Comparison of ENCODE assay signal across 8 mouse cellular contexts in the genomic region with DNA sequence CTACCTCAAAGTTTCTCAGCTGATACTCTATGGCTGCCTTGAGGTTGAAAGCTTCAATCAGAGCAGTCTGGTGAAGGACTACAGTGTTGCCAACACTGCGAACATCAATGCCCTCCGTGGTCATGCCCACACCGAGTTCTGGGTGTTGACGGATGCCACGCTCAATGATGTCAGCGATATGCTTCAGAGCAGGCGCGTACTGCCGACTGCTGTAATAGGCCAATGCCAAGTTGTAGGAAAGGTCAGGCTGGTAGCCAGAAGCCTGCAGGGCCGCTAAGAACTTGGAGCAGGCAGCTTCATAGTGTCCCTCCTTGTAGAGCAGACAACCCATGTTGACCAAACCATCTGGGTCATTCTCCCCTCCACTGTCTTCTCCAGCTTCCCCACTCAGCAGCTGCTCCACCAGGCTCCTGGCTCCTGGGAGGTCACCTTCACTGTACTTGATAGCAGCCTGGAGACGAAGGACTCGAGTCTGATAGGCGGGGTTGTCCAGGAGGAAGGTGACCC. TPM values are rescaled to one million over a fixed set of nuclear protein-coding genes. Genes with fewer than 3 reads are reported as not detected.
DNase-seq lines count a peak whose midpoint lies in the region; ATAC-seq and TF ChIP-seq lines count a peak whose summit lies in the region.
"Not testable (repeated sequence)": the region's sequence is repeated elsewhere in the genome, so short reads cannot be mapped to it uniquely, and the experiment has no call there.

No protein-coding gene starts in this region.

- not testable (repeated sequence) for H3K4me1 ChIP-seq in forebrain, embryonic 12.5 days; heart, embryonic 13.5 days; hindbrain, postnatal 0 days (ENCODE audit: insufficient read depth, low read length); liver, embryonic 15.5 days (replicated peaks); midbrain, embryonic 15.5 days; stomach, embryonic 14.5 days (ENCODE audit: control insufficient read depth, insufficient read depth, low read length)

- not testable (repeated sequence) for H3K9me3 ChIP-seq in forebrain, embryonic 12.5 days; heart, embryonic 13.5 days; hindbrain, postnatal 0 days (ENCODE audit: low read length); liver, embryonic 15.5 days (replicated peaks); midbrain, embryonic 15.5 days; stomach, embryonic 14.5 days (ENCODE audit: control insufficient read depth, low read depth, low read length)

- peak overlapping the region; percentile 59 for H3K4me2 ChIP-seq in forebrain, embryonic 12.5 days
- peak overlapping the region; percentile 76 for H3K4me2 ChIP-seq in heart, embryonic 13.5 days
- H3K4me2 ChIP-seq in hindbrain, postnatal 0 days (ENCODE audit: low read depth, low read length), result peak overlapping the region; percentile 55
- peak overlapping the region; percentile 75 for H3K4me2 ChIP-seq in liver, embryonic 15.5 days
- peak overlapping the region; percentile 79 for H3K4me2 ChIP-seq in midbrain, embryonic 15.5 days
- H3K4me2 ChIP-seq in stomach, embryonic 14.5 days (replicated peaks; ENCODE audit: low read depth, low read length), result peak overlapping the region; percentile 56

- ATAC-seq in forebrain, embryonic 12.5 days (ENCODE audit: low FRiP score); heart, embryonic 13.5 days (ENCODE audit: extremely low read depth, insufficient number of reproducible peaks, low FRiP score, low TSS enrichment); hindbrain, postnatal 0 days; liver, embryonic 15.5 days (ENCODE audit: insufficient read depth); stomach, embryonic 14.5 days (ENCODE audit: insufficient number of reproducible peaks, insufficient read depth, low FRiP score, low read depth): not testable (repeated sequence)
- peak; percentile 16 for ATAC-seq in midbrain, embryonic 15.5 days (replicated peaks)

- WGBS in forebrain, embryonic 12.5 days, result 96% methylated on average over 13 of the region's 13 CpGs
- WGBS in heart, embryonic 13.5 days, result 86% methylated on average over 13 of the region's 13 CpGs
- 96% methylated on average over 13 of the region's 13 CpGs for WGBS in hindbrain, postnatal 0 days
- 89% methylated on average over 13 of the region's 13 CpGs for WGBS in liver, embryonic 15.5 days (ENCODE audit: insufficient replicate concordance)
- WGBS in midbrain, embryonic 15.5 days, result 98% methylated on average over 13 of the region's 13 CpGs
- 91% methylated on average over 13 of the region's 13 CpGs for WGBS in stomach, embryonic 14.5 days

- H3K27ac ChIP-seq in forebrain, embryonic 12.5 days; heart, embryonic 13.5 days (replicated peaks); hindbrain, postnatal 0 days; left cerebral cortex, adult 2 months; liver, embryonic 15.5 days (replicated peaks); midbrain, embryonic 15.5 days; stomach, embryonic 14.5 days (ENCODE audit: low read length): not testable (repeated sequence)

- not testable (repeated sequence) for TF ChIP-seq CTCF in hindbrain, postnatal 0 days (IDR thresholded peaks at IDR 0.05; ENCODE audit: low read depth); left cerebral cortex, adult 2 months (IDR thresholded peaks at IDR 0.05)

- DNase-seq in cerebellum, adult 9-11 months, result peak; percentile 51
- DNase-seq in hindbrain, postnatal 0 days (ENCODE audit: low spot score); left cerebral cortex, adult 2 months (ENCODE audit: extremely low spot score in 1 of 2, low spot score in 2 of 2): not testable (repeated sequence)

- H3K4me3 ChIP-seq in forebrain, embryonic 12.5 days (replicated peaks), result peak overlapping the region; percentile 47
- peak overlapping the region; percentile 63 for H3K4me3 ChIP-seq in heart, embryonic 13.5 days
- H3K4me3 ChIP-seq in hindbrain, postnatal 0 days (ENCODE audit: low read length), result peak overlapping the region; percentile 46
- peak overlapping the region; percentile 51 for H3K4me3 ChIP-seq in left cerebral cortex, adult 2 months
- H3K4me3 ChIP-seq in liver, embryonic 15.5 days (replicated peaks), result peak overlapping the region; percentile 60; the same call in 1 of the 2 replicates
- peak overlapping the region; percentile 53 for H3K4me3 ChIP-seq in midbrain, embryonic 15.5 days
- peak overlapping the region; percentile 41 for H3K4me3 ChIP-seq in stomach, embryonic 14.5 days (ENCODE audit: low read depth, low read length)

- not testable (repeated sequence) for H3K36me3 ChIP-seq in forebrain, embryonic 12.5 days (replicated peaks); heart, embryonic 13.5 days; hindbrain, postnatal 0 days (ENCODE audit: insufficient read depth, low read length); liver, embryonic 15.5 days (replicated peaks); midbrain, embryonic 15.5 days (replicated peaks); stomach, embryonic 14.5 days (ENCODE audit: control insufficient read depth, insufficient read depth, low read length)

- not testable (repeated sequence) for H3K27me3 ChIP-seq in forebrain, embryonic 12.5 days; heart, embryonic 13.5 days (replicated peaks); hindbrain, postnatal 0 days (ENCODE audit: insufficient read depth, low read length); liver, embryonic 15.5 days; midbrain, embryonic 15.5 days (replicated peaks); stomach, embryonic 14.5 days (ENCODE audit: control insufficient read depth, insufficient read depth, low read length)

- intact Hi-C loops in left cerebral cortex, adult 2 months (cut with DNase I), result loop anchor here (5.0 kb wide), 1 partner anchor 44 kb away; a partner anchor contains a TSS

- not testable (repeated sequence) for H3K9ac ChIP-seq in forebrain, embryonic 12.5 days; hindbrain, postnatal 0 days (replicated peaks; ENCODE audit: low read length); liver, embryonic 15.5 days; midbrain, embryonic 15.5 days; stomach, embryonic 14.5 days (replicated peaks; ENCODE audit: low read depth, low read length)
- H3K9ac ChIP-seq in heart, embryonic 13.5 days, result peak overlapping the region; percentile 75

RNA-seq across cellular contexts. Expression of a gene that starts 0.8 kb away (rescaled TPM):
- 8.9 and 10.0 TPM in 2 replicates for polyA plus RNA-seq in forebrain, embryonic 12.5 days (2016; fragmentation: Nextera tagmentation; extraction: Ambion mirVana)
- polyA plus RNA-seq in heart, embryonic 13.5 days (2015; fragmentation: Nextera tagmentation; extraction: Ambion mirVana), result 5.5 and 5.6 TPM in 2 replicates
- 8.9 and 11.4 TPM in 2 replicates for total RNA-seq in hindbrain, postnatal 0 days (2014; rRNA removed)
- 4.6 and 4.8 TPM in 2 replicates for polyA plus RNA-seq in hindbrain, postnatal 0 days (2015; fragmentation: Nextera tagmentation; extraction: Ambion mirVana)
- total RNA-seq in left cerebral cortex, adult 2 months (2021), result 1 to 10 TPM; 2.9 to 3.4 TPM
- polyA plus RNA-seq in liver, embryonic 15.5 days (2015; fragmentation: Nextera tagmentation; extraction: Ambion mirVana), result 0.98 and 1.1 TPM in 2 replicates
- polyA plus RNA-seq in midbrain, embryonic 15.5 days (2015; fragmentation: Nextera tagmentation; extraction: Ambion mirVana), result 8.3 and 9.2 TPM in 2 replicates
- 7.8 and 8.2 TPM in 2 replicates for polyA plus RNA-seq in stomach, embryonic 14.5 days (2014; fragmentation: Nextera tagmentation; extraction: Ambion mirVana)

RNA-seq across cellular contexts. Expression of a gene that starts 3.0 kb away (rescaled TPM):
- polyA plus RNA-seq in forebrain, embryonic 12.5 days (2016; fragmentation: Nextera tagmentation; extraction: Ambion mirVana), result 0.46 and 0.50 TPM in 2 replicates
- polyA plus RNA-seq in heart, embryonic 13.5 days (2015; fragmentation: Nextera tagmentation; extraction: Ambion mirVana), result 0.99 and 1.2 TPM in 2 replicates
- 0.86 and 1.9 TPM in 2 replicates for total RNA-seq in hindbrain, postnatal 0 days (2014; rRNA removed)
- 0.19 and 0.38 TPM in 2 replicates for polyA plus RNA-seq in hindbrain, postnatal 0 days (2015; fragmentation: Nextera tagmentation; extraction: Ambion mirVana)
- under 1 TPM; 0.28 to 0.50 TPM for total RNA-seq in left cerebral cortex, adult 2 months (2021)
- 0.16 TPM in 2 replicates for polyA plus RNA-seq in liver, embryonic 15.5 days (2015; fragmentation: Nextera tagmentation; extraction: Ambion mirVana)
- polyA plus RNA-seq in midbrain, embryonic 15.5 days (2015; fragmentation: Nextera tagmentation; extraction: Ambion mirVana), result 0.68 and 0.75 TPM in 2 replicates
- polyA plus RNA-seq in stomach, embryonic 14.5 days (2014; fragmentation: Nextera tagmentation; extraction: Ambion mirVana), result 0.42 and 0.63 TPM in 2 replicates

RNA-seq across cellular contexts. Expression of a gene that starts 42.6 kb away (rescaled TPM):
- 7.5 and 7.8 TPM in 2 replicates for polyA plus RNA-seq in forebrain, embryonic 12.5 days (2016; fragmentation: Nextera tagmentation; extraction: Ambion mirVana)
- 8.6 and 10.6 TPM in 2 replicates for polyA plus RNA-seq in heart, embryonic 13.5 days (2015; fragmentation: Nextera tagmentation; extraction: Ambion mirVana)
- 30.9 and 33.9 TPM in 2 replicates for total RNA-seq in hindbrain, postnatal 0 days (2014; rRNA removed)
- 16.3 and 19.2 TPM in 2 replicates for polyA plus RNA-seq in hindbrain, postnatal 0 days (2015; fragmentation: Nextera tagmentation; extraction: Ambion mirVana)
- total RNA-seq in left cerebral cortex, adult 2 months (2021), result 10 to 100 TPM; 10.3 to 13.1 TPM
- 0.94 and 1.0 TPM in 2 replicates for polyA plus RNA-seq in liver, embryonic 15.5 days (2015; fragmentation: Nextera tagmentation; extraction: Ambion mirVana)
- polyA plus RNA-seq in midbrain, embryonic 15.5 days (2015; fragmentation: Nextera tagmentation; extraction: Ambion mirVana), result 20.2 and 21.2 TPM in 2 replicates
- 13.5 and 15.2 TPM in 2 replicates for polyA plus RNA-seq in stomach, embryonic 14.5 days (2014; fragmentation: Nextera tagmentation; extraction: Ambion mirVana)
